Mouse (Mus musculus): ENCODE data around the gene Gm3194. TPM values are rescaled to one million over a fixed set of nuclear protein-coding genes. Genes with fewer than 3 reads are reported as not detected.
"Not testable (repeated sequence)": the region's sequence is repeated elsewhere in the genome, so short reads cannot be mapped to it uniquely, and the experiment has no call there.

Gm3194 gene
- 0.09 and 0.20 TPM in 2 replicates for polyA plus RNA-seq (2012; rRNA removed)

DNA sequence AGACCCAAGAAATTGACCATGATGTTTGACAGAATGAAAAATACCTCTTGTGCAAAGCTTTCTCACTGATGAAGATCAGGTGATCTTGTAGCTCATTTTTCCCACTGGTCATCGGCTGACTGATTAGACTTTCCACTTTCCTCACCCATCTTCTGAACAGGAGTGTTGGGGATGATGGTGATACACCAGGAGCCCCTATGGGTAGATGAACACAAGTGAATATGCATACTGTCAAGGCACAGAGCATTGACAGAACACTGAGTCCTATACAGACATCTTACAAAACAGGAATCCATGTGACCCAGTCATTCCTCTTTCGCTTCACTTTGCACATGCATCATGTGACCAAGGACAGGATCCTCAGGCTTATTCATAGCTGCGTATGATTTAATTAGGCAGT lies at the start of gene Gm3194:
TSS of gene Gm3194 (minus strand) at position 101 of the 400 bp plus-strand sequence.
- no CpG with 5 or more reads among the region's 3 CpGs for WGBS
- H3K27ac ChIP-seq (ENCODE audit: control insufficient read depth, insufficient read depth, low read length); DNase-seq; H3K27me3 ChIP-seq (ENCODE audit: control insufficient read depth, insufficient read depth, low read length); H3K36me3 ChIP-seq (ENCODE audit: control insufficient read depth, insufficient read depth, low read length); H3K4me3 ChIP-seq (ENCODE audit: control insufficient read depth, insufficient read depth, low read length); H3K4me1 ChIP-seq (replicated peaks; ENCODE audit: control insufficient read depth, insufficient read depth, low read length): not testable (repeated sequence)

DNA sequence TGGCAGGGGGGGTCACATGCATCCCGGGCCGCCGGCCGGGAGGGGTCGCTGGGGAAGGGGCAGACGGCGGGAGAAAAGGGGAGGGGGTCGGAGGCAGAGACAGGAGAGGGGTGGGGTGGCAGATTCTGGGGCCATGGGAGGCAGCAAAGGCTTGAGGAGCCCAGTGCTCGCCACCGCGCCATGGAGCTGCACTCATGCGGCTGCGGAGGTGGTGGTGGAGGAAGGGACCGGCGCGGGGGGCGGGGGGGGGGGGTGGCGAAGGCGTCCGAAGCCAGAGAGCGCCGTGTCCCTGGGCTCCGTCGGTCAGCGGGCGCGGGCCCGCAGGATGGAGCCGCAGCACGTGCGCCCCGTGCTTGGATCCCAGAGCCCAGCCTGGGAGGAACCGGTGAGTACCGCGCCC lies 46.1 kb upstream of the Gm3194 start, which contains the start of gene Gm3488:
TSS of gene Gm3488 (plus strand) at position 301 of the 400 bp plus-strand sequence.
- H3K4me1 ChIP-seq (replicated peaks; ENCODE audit: control insufficient read depth, insufficient read depth, low read length); H3K36me3 ChIP-seq (ENCODE audit: control insufficient read depth, insufficient read depth, low read length); DNase-seq; H3K4me3 ChIP-seq (ENCODE audit: control insufficient read depth, insufficient read depth, low read length); H3K27me3 ChIP-seq (ENCODE audit: control insufficient read depth, insufficient read depth, low read length); H3K27ac ChIP-seq (ENCODE audit: control insufficient read depth, insufficient read depth, low read length): not testable (repeated sequence)
- no CpG with 5 or more reads among the region's 35 CpGs for WGBS

DNA sequence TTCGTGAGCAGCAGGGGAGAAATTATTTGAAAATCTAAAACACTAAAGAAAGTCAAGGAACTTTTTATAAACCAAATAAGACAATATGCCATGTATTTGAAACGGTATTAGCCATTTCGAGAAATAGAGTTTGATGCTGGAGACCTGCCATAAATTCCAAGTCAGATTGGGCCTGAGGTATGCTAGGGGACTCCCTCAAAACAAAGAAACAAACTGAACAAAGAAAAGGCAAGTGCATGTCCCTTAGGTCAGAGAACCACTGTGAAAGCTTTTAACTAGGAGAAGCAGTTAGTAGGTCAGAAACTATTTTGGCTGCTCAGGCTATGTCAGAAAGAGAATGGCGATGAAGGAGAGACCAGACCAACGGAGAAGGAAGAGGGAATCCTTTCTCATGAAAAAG lies 28.6 kb upstream of the Gm3194 start, which contains the start of gene Gm3187:
TSS of gene Gm3187 (plus strand) at position 301 of the 400 bp plus-strand sequence.
- not testable (repeated sequence) for H3K27ac ChIP-seq (ENCODE audit: control insufficient read depth, insufficient read depth, low read length); H3K36me3 ChIP-seq (ENCODE audit: control insufficient read depth, insufficient read depth, low read length); H3K4me3 ChIP-seq (ENCODE audit: control insufficient read depth, insufficient read depth, low read length); H3K4me1 ChIP-seq (replicated peaks; ENCODE audit: control insufficient read depth, insufficient read depth, low read length); DNase-seq; H3K27me3 ChIP-seq (ENCODE audit: control insufficient read depth, insufficient read depth, low read length)
- WGBS, result 84% methylated on average over 5 of the region's 5 CpGs

DNA sequence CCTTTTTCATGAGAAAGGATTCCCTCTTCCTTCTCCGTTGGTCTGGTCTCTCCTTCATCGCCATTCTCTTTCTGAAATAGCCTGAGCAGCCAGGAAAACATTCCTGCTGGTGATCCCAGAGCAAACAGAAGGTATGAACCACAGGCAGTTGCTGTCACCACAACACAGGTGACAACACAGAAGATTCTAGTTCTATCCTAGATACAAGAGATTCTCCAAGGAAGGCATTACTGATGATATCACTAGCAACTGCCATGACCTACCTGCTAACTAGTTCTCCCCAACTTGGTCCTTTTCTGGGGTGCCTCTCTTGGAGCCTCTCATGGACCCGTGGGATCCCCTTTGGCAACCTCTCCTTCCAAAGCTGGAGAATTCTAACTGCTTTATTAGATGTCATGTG lies 22.5 kb upstream of the Gm3194 start, which contains the start of gene Gm8246:
TSS of gene Gm8246 (minus strand) at position 101 of the 400 bp plus-strand sequence.
- not testable (repeated sequence) for H3K27me3 ChIP-seq (ENCODE audit: control insufficient read depth, insufficient read depth, low read length); H3K27ac ChIP-seq (ENCODE audit: control insufficient read depth, insufficient read depth, low read length); H3K4me3 ChIP-seq (ENCODE audit: control insufficient read depth, insufficient read depth, low read length); H3K4me1 ChIP-seq (replicated peaks; ENCODE audit: control insufficient read depth, insufficient read depth, low read length); DNase-seq; H3K36me3 ChIP-seq (ENCODE audit: control insufficient read depth, insufficient read depth, low read length)
- no CpG with 5 or more reads among the region's 3 CpGs for WGBS

DNA sequence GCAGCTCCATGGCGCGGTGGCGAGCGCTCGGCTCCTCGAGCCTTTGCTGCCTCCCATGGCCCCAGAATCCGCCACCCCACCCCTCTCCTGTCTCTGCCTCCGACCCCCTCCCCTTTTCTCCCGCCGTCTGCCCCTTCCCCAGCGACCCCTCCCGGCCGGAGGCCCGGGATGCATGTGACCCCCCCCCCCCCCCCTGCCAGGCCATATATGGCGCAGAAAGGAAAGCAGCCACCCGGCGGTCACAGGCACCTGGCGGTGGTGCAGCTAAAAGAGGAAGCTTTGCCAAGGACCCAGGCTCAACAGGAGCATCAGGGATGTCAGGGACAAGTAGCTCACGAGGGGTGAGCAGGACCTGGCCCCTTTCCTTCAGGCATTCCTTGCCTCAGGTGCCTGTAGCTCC lies 5.2 kb upstream of the Gm3194 start:
- no CpG with 5 or more reads among the region's 19 CpGs for whole genome bisulfite sequencing
- H3K27me3 ChIP-seq (ENCODE audit: control insufficient read depth, insufficient read depth, low read length); H3K27ac ChIP-seq (ENCODE audit: control insufficient read depth, insufficient read depth, low read length); H3K4me3 ChIP-seq (ENCODE audit: control insufficient read depth, insufficient read depth, low read length); H3K36me3 ChIP-seq (ENCODE audit: control insufficient read depth, insufficient read depth, low read length); H3K4me1 ChIP-seq (replicated peaks; ENCODE audit: control insufficient read depth, insufficient read depth, low read length); DNase-seq: not testable (repeated sequence)

DNA sequence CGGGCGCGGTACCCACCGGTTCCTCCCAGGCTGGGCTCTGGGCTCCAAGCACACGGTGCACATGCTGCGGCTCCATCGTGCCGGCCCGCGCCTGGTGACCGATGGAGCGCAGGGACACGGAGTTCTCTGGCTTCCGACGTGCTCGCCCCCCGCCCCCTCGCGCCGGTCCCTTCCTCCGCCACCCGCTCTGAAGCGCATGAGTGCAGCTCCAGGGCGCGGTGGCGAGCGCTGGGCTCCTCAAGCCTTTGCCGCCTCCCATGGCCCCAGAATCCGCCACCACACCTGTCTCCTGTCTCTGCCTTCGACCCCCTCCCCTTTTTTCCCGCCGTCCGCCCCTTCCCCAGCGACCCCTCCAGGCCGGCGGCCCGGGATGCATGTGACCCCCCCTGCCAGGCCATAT lies 66.3 kb downstream of the Gm3194 start, which contains the start of gene Gm3500:
TSS of gene Gm3500 (minus strand) at position 101 of the 400 bp plus-strand sequence.
- H3K4me1 ChIP-seq (replicated peaks; ENCODE audit: control insufficient read depth, insufficient read depth, low read length); H3K36me3 ChIP-seq (ENCODE audit: control insufficient read depth, insufficient read depth, low read length); DNase-seq; H3K27ac ChIP-seq (ENCODE audit: control insufficient read depth, insufficient read depth, low read length); H3K4me3 ChIP-seq (ENCODE audit: control insufficient read depth, insufficient read depth, low read length); H3K27me3 ChIP-seq (ENCODE audit: control insufficient read depth, insufficient read depth, low read length): not testable (repeated sequence)
- no CpG with 5 or more reads among the region's 37 CpGs for WGBS

Other genes starting within 250 kb of the Gm3194 start
- gene Gm3526, start 194.9 kb downstream of the Gm3194 start, polyA plus RNA-seq (2012; rRNA removed), result not detected in 2 replicates
- gene Gm3542, start 120.5 kb downstream of the Gm3194 start, polyA plus RNA-seq (2012; rRNA removed), result not detected in 2 replicates
- not detected in 2 replicates for gene Gm3500, start 66.4 kb downstream of the Gm3194 start, polyA plus RNA-seq (2012; rRNA removed)
- gene Gm8246, start 22.4 kb upstream of the Gm3194 start, polyA plus RNA-seq (2012; rRNA removed), result not detected in 2 replicates
- gene Gm3187, start 28.7 kb upstream of the Gm3194 start, polyA plus RNA-seq (2012; rRNA removed), result not detected in 2 replicates
- gene Gm3488, start 46.2 kb upstream of the Gm3194 start, polyA plus RNA-seq (2012; rRNA removed), result 0.14 and 0.24 TPM in 2 replicates
- not detected in 2 replicates for gene Gm3532, start 83.0 kb upstream of the Gm3194 start, polyA plus RNA-seq (2012; rRNA removed)
- not detected in 2 replicates for gene Gm8265, start 177.6 kb upstream of the Gm3194 start, polyA plus RNA-seq (2012; rRNA removed)
- gene Gm9603, start 232.0 kb upstream of the Gm3194 start, polyA plus RNA-seq (2012; rRNA removed), result not detected in 2 replicates